Mouse (Mus musculus) layer of hippocampus, postnatal 25 days (tissue): Measurements from ENCODE around the gene Cdh1. TPM values are rescaled to one million over a fixed set of nuclear protein-coding genes. Genes with fewer than 3 reads are reported as not detected.

Experiments used
- DNase-seq, 2 experiments: peaks; one replicate each; pipeline ENCODE4 v3.0.0; 2022; ENCODE audit warnings: mixed read lengths in 2 of 2, low spot score in 1 of 2; ENCODE audit errors: extremely low spot score in 1 of 2
- total RNA-seq, 2 experiments: library from RNA; stranded (reverse); gene quantifications; 2 replicates each; pipeline ENCODE4 v1.2.3; 2021

The Cdh1 gene
- total RNA-seq, 2 experiments from 2014 or later, result 0.42 to 0.59 TPM

- DNase-seq, result no peak
Measured at GRCm38 (mm10) chr8:106714297-106714696, 111.1 kb downstream of the Cdh1 start.

- DNase-seq, result peak; percentile 70 to 92
Measured at GRCm38 (mm10) chr8:106718091-106718500, 114.9 kb downstream of the Cdh1 start.

Other genes starting within 250 kb of the Cdh1 start
- gene Zfp90, start 188.0 kb upstream of the Cdh1 start, total RNA-seq, result 10 to 100 TPM; 10.9 to 13.3 TPM
- gene 6030452D12Rik, start 102.8 kb upstream of the Cdh1 start, total RNA-seq, result not detected
- gene Cdh3, start 92.5 kb upstream of the Cdh1 start, total RNA-seq, result under 1 TPM in 1 of 2 experiments, not detected in 1; 0.05 TPM
- 100 to 1,000 TPM in 1 of 2 experiments, 10 to 100 TPM in 1; 73.1 to 101 TPM for gene Gm10073, start 29.9 kb upstream of the Cdh1 start, total RNA-seq
- gene Tango6, start 79.7 kb downstream of the Cdh1 start, total RNA-seq, result 1 to 10 TPM; 5.7 to 7.1 TPM